ENCODE assay signal across 13 mouse cellular contexts in the genomic region with DNA sequence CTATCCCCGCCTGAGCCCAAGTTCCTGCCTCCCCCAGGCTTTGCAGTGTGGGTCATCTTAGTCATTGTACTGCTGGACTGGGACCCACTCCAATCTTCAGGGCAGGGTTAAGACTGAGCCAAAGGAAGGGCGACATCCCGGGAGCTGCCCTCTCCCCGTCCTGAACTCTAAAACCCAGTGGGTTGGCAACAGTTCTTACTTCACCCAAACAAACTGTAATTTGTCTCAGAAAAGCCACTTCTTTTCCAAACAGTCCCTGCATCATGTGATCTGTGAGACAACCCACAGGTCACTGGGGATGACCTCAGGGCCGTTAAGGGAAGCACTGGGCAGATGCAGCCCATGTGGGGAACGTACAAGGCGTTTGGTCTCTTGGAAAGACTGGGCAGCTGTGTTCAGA. TPM values are rescaled to one million over a fixed set of nuclear protein-coding genes. Genes with fewer than 3 reads are reported as not detected.
DNase-seq lines count a peak whose midpoint lies in the region; ATAC-seq and TF ChIP-seq lines count a peak whose summit lies in the region.
"Had no signal": no experiment of that assay in that cellular context is flagged by ENCODE, and none has a peak within 500 bp of the region (broad histone marks: within the 10 kb centered on the region; RNA-seq: fewer than 3 reads in every experiment).

No protein-coding gene starts in this region.

- peaks cover 63% of the 10 kb centered on the region for H3K4me1 ChIP-seq in liver, embryonic 12.5 days
- peaks cover 72% of the 10 kb centered on the region for H3K4me1 ChIP-seq in heart, embryonic 15.5 days (replicated peaks)
- peaks cover 33% of the 10 kb centered on the region for H3K4me1 ChIP-seq in lung, adult 2 months (ENCODE audit: control insufficient read depth, insufficient read depth, low read length)
- peaks cover 10% of the 10 kb centered on the region; the same call in 1 of the 2 replicates for H3K4me1 ChIP-seq in intestine, embryonic 16.5 days (ENCODE audit: control insufficient read depth, insufficient read depth, low read length)
- peaks cover 4% of the 10 kb centered on the region; the same call in 1 of the 2 replicates for H3K4me1 ChIP-seq in thymus, adult 2 months (replicated peaks; ENCODE audit: control insufficient read depth, insufficient read depth, low read length)

- H3K27ac ChIP-seq in liver, embryonic 12.5 days = 0 out of 2 replicates have a peak overlapping the region, but pooled peaks have one; percentile 24
- peak overlapping the region; percentile 2; the same call in 1 of the 2 replicates for H3K27ac ChIP-seq in heart, embryonic 15.5 days
- no peak overlapping the region for H3K27ac ChIP-seq in intestine, embryonic 16.5 days (ENCODE audit: low read length)
- no peak overlapping the region for H3K27ac ChIP-seq in thymus, adult 2 months (ENCODE audit: control insufficient read depth, insufficient read depth, low read length)
- H3K27ac ChIP-seq: forebrain, embryonic 12.5 days; hindbrain, embryonic 15.5 days; limb, embryonic 10.5 days had no signal

- TF ChIP-seq CTCF in lung, adult 2 months (IDR thresholded peaks at IDR 0.05; ENCODE audit: insufficient read depth, low read length) = no peak
- no peak for TF ChIP-seq CTCF in thymus, adult 2 months (IDR thresholded peaks at IDR 0.05; ENCODE audit: borderline replicate concordance, control insufficient read depth, extremely low read depth, insufficient read depth, low read length, poor library complexity)

- H3K9me3 ChIP-seq in liver, embryonic 12.5 days (replicated peaks) = no peaks in the 10 kb centered on the region
- H3K9me3 ChIP-seq in heart, embryonic 15.5 days (replicated peaks) = no peaks in the 10 kb centered on the region
- H3K9me3 ChIP-seq in intestine, embryonic 16.5 days (ENCODE audit: control insufficient read depth, low read length) = no peaks in the 10 kb centered on the region
- H3K9me3 ChIP-seq: forebrain, embryonic 12.5 days; hindbrain, embryonic 15.5 days; limb, embryonic 10.5 days had no signal

- H3K4me2 ChIP-seq in liver, embryonic 12.5 days = no peak overlapping the region
- H3K4me2 ChIP-seq in heart, embryonic 15.5 days = no peak overlapping the region
- H3K4me2 ChIP-seq in intestine, embryonic 16.5 days (ENCODE audit: low read depth, low read length) = no peak overlapping the region
- H3K4me2 ChIP-seq: forebrain, embryonic 12.5 days; hindbrain, embryonic 15.5 days had no signal

- DNase-seq in liver = no peak
- DNase-seq in lung, adult 2 months = peak; percentile 53
- DNase-seq in left cerebral cortex, adult 11 months (ENCODE audit: low spot score) = no peak
- no peak for DNase-seq in thymus, adult 2 months
- DNase-seq in spleen, adult 18-20 months = no peak
- DNase-seq: cerebellum, adult 11 months had no signal

- no peaks in the 10 kb centered on the region for H3K27me3 ChIP-seq in liver, embryonic 12.5 days (replicated peaks)
- no peaks in the 10 kb centered on the region for H3K27me3 ChIP-seq in heart, embryonic 15.5 days
- no peaks in the 10 kb centered on the region for H3K27me3 ChIP-seq in intestine, embryonic 16.5 days (replicated peaks; ENCODE audit: control insufficient read depth, insufficient read depth, low read length)
- H3K27me3 ChIP-seq in thymus, adult 2 months (ENCODE audit: control insufficient read depth, insufficient read depth, low read length) = no peaks in the 10 kb centered on the region
- H3K27me3 ChIP-seq: forebrain, embryonic 12.5 days; hindbrain, embryonic 15.5 days; Patski had no signal

- H3K9ac ChIP-seq in liver, embryonic 12.5 days = no peak overlapping the region
- no peak overlapping the region for H3K9ac ChIP-seq in heart, embryonic 15.5 days
- H3K9ac ChIP-seq in intestine, embryonic 16.5 days (ENCODE audit: low read depth, low read length) = no peak overlapping the region
- H3K9ac ChIP-seq: forebrain, embryonic 12.5 days; hindbrain, embryonic 15.5 days had no signal

- H3K36me3 ChIP-seq in liver, embryonic 12.5 days = peaks cover 98% of the 10 kb centered on the region
- H3K36me3 ChIP-seq in heart, embryonic 15.5 days = peaks cover 56% of the 10 kb centered on the region
- H3K36me3 ChIP-seq in intestine, embryonic 16.5 days (ENCODE audit: control insufficient read depth, insufficient read depth, low read length) = no peaks in the 10 kb centered on the region
- no peaks in the 10 kb centered on the region for H3K36me3 ChIP-seq in thymus, adult 2 months (ENCODE audit: control insufficient read depth, insufficient read depth, low read length)
- H3K36me3 ChIP-seq: forebrain, embryonic 12.5 days; hindbrain, embryonic 15.5 days; limb, embryonic 10.5 days had no signal

- H3K4me3 ChIP-seq in liver, embryonic 12.5 days = no peak overlapping the region
- no peak overlapping the region for H3K4me3 ChIP-seq in heart, embryonic 15.5 days
- no peak overlapping the region for H3K4me3 ChIP-seq in lung, adult 2 months (replicated peaks; ENCODE audit: extremely low read depth, low read depth, low read length)
- H3K4me3 ChIP-seq in intestine, embryonic 16.5 days (ENCODE audit: low read length) = no peak overlapping the region
- H3K4me3 ChIP-seq in thymus, adult 2 months (ENCODE audit: control insufficient read depth, insufficient read depth, low read length) = no peak overlapping the region
- H3K4me3 ChIP-seq: forebrain, embryonic 12.5 days; hindbrain, embryonic 15.5 days; limb, embryonic 10.5 days had no signal

- ATAC-seq in liver, embryonic 12.5 days = no peak
- ATAC-seq in heart, embryonic 15.5 days (replicated peaks; ENCODE audit: insufficient number of reproducible peaks, insufficient read depth, low FRiP score, low read depth) = no peak
- no peak for ATAC-seq in intestine, embryonic 16.5 days
- ATAC-seq: Patski had no signal

- 63% methylated on average over 7 of the region's 7 CpGs for whole genome bisulfite sequencing in liver, embryonic 12.5 days (ENCODE audit: insufficient replicate concordance)
- WGBS in heart, embryonic 15.5 days = 52% methylated on average over 7 of the region's 7 CpGs
- 24% methylated on average over 7 of the region's 7 CpGs for WGBS in lung, adult 2 months
- WGBS in intestine, embryonic 16.5 days = 46% methylated on average over 7 of the region's 7 CpGs
- 41% methylated on average over 7 of the region's 7 CpGs for WGBS in thymus, adult 2 months

- no peak for TF ChIP-seq POLR2A in lung, adult 2 months (IDR thresholded peaks at IDR 0.05; ENCODE audit: borderline replicate concordance, extremely low read depth, low read depth, low read length)
- no peak for TF ChIP-seq POLR2A in thymus, adult 2 months (IDR thresholded peaks at IDR 0.05; ENCODE audit: control insufficient read depth, extremely low read depth, insufficient read depth, low read length, poor library complexity)

RNA-seq across cellular contexts. Expression of a gene that starts 10.0 kb away (rescaled TPM):
- 69.4 and 69.9 TPM in 2 replicates for polyA plus RNA-seq in liver, embryonic 12.5 days (2016; fragmentation: Nextera tagmentation; extraction: Ambion mirVana)
- 208 and 228 TPM in 2 replicates for polyA plus RNA-seq in heart, embryonic 15.5 days (2015; fragmentation: Nextera tagmentation; extraction: Ambion mirVana)
- polyA plus RNA-seq in lung, adult 2 months (2012; rRNA removed) = 285 and 297 TPM in 2 replicates
- 94.9 and 96.5 TPM in 2 replicates for polyA plus RNA-seq in intestine, embryonic 16.5 days (2015; fragmentation: Nextera tagmentation; extraction: Ambion mirVana)
- 32.8 and 37.6 TPM in 2 replicates for polyA plus RNA-seq in thymus, adult 2 months (2012; rRNA removed)

Comparison
In these comparisons a context has a peak if more than half of its experiments do, and no peak if none do; other contexts are left out.
1. H3K27ac ChIP-seq: peak in liver, embryonic 12.5 days (single experiment) and heart, embryonic 15.5 days (single experiment); none in intestine, embryonic 16.5 days (single experiment) and thymus, adult 2 months (single experiment).